Mouse (Mus musculus): Measurements from ENCODE around the gene Dnmt3a.

GRCm38 (mm10) chr12:3838009-3838408 lies 32.2 kb downstream of the Dnmt3a start:
- TF ChIP-seq POLR2A (IDR thresholded peaks at IDR 0.05; ENCODE audit: borderline replicate concordance, extremely low read depth, low read depth, low read length), result no peak
- TF ChIP-seq CTCF (IDR thresholded peaks at IDR 0.05; ENCODE audit: insufficient read depth, low read length), result no peak

Measured in lung, adult 2 months (tissue).